ENCODE assay signal across 7 mouse cellular contexts in genomic region chr8:123042974-123043625, GRCm38 (mm10). TPM values are rescaled to one million over a fixed set of nuclear protein-coding genes. Genes with fewer than 3 reads are reported as not detected.
DNase-seq lines count a peak whose midpoint lies in the region; ATAC-seq and TF ChIP-seq lines count a peak whose summit lies in the region.

No protein-coding gene starts in this region.

- peaks cover 23% of the 10 kb centered on the region for H3K4me1 ChIP-seq in neural tube, embryonic 11.5 days (ENCODE audit: control insufficient read depth, insufficient read depth, low read length)
- peaks cover 17% of the 10 kb centered on the region for H3K4me1 ChIP-seq in forebrain, embryonic 11.5 days (replicated peaks; ENCODE audit: control insufficient read depth, insufficient read depth, low read length)
- peaks cover 17% of the 10 kb centered on the region for H3K4me1 ChIP-seq in limb, embryonic 14.5 days (ENCODE audit: control insufficient read depth, insufficient read depth, low read length)
- H3K4me1 ChIP-seq in stomach, embryonic 16.5 days (ENCODE audit: control insufficient read depth, insufficient read depth, low read length): peaks cover 25% of the 10 kb centered on the region

- ATAC-seq in neural tube, embryonic 11.5 days (ENCODE audit: insufficient read depth, low FRiP score, low TSS enrichment): no peak
- ATAC-seq in forebrain, embryonic 11.5 days (replicated peaks; ENCODE audit: low FRiP score): no peak
- ATAC-seq in limb, embryonic 14.5 days (ENCODE audit: low FRiP score, low read depth): no peak
- ATAC-seq in stomach, embryonic 16.5 days (ENCODE audit: insufficient read depth, low FRiP score): no peak

- no peak for TF ChIP-seq POLR2A in limb, embryonic 14.5 days (IDR thresholded peaks at IDR 0.05; ENCODE audit: borderline replicate concordance, extremely low read depth, insufficient read depth, insufficient read length)

- H3K9me3 ChIP-seq in neural tube, embryonic 11.5 days (ENCODE audit: control insufficient read depth, low read length): no peaks in the 10 kb centered on the region
- no peaks in the 10 kb centered on the region for H3K9me3 ChIP-seq in forebrain, embryonic 11.5 days (ENCODE audit: control insufficient read depth, low read length)
- H3K9me3 ChIP-seq in limb, embryonic 14.5 days (ENCODE audit: control insufficient read depth, low read length): no peaks in the 10 kb centered on the region
- H3K9me3 ChIP-seq in stomach, embryonic 16.5 days (replicated peaks; ENCODE audit: control insufficient read depth, low read length): no peaks in the 10 kb centered on the region

- peak overlapping the region; percentile 100 for H3K4me3 ChIP-seq in neural tube, embryonic 11.5 days (ENCODE audit: low read depth, low read length)
- peak overlapping the region; percentile 100 for H3K4me3 ChIP-seq in forebrain, embryonic 11.5 days (ENCODE audit: low read depth, low read length)
- H3K4me3 ChIP-seq in limb, embryonic 14.5 days (replicated peaks; ENCODE audit: low read length): peak overlapping the region; percentile 99
- peak overlapping the region; percentile 100 for H3K4me3 ChIP-seq in stomach, embryonic 16.5 days (replicated peaks; ENCODE audit: low read length)

- H3K36me3 ChIP-seq in neural tube, embryonic 11.5 days (ENCODE audit: control insufficient read depth, insufficient read depth, low read length): no peaks in the 10 kb centered on the region
- no peaks in the 10 kb centered on the region for H3K36me3 ChIP-seq in forebrain, embryonic 11.5 days (ENCODE audit: control insufficient read depth, insufficient read depth, low read length)
- 0 out of 2 replicates have a peak, but pooled peaks cover 2% of the 10 kb centered on the region for H3K36me3 ChIP-seq in limb, embryonic 14.5 days (ENCODE audit: control insufficient read depth, insufficient read depth, low read length)
- H3K36me3 ChIP-seq in stomach, embryonic 16.5 days (ENCODE audit: control insufficient read depth, insufficient read depth, low read length): no peaks in the 10 kb centered on the region

- H3K27me3 ChIP-seq in neural tube, embryonic 11.5 days (ENCODE audit: control insufficient read depth, insufficient read depth, low read length): no peaks in the 10 kb centered on the region
- no peaks in the 10 kb centered on the region for H3K27me3 ChIP-seq in forebrain, embryonic 11.5 days (ENCODE audit: control insufficient read depth, insufficient read depth, low read length)
- no peaks in the 10 kb centered on the region for H3K27me3 ChIP-seq in limb, embryonic 14.5 days (ENCODE audit: control insufficient read depth, insufficient read depth, low read length)
- H3K27me3 ChIP-seq in stomach, embryonic 16.5 days (ENCODE audit: control insufficient read depth, insufficient read depth, low read length): no peaks in the 10 kb centered on the region

- DNase-seq in neural tube, embryonic 11.5 days (ENCODE audit: low spot score): no peak
- DNase-seq in neural tube, embryonic 10.5 days (ENCODE audit: extremely low spot score, low spot score): no peak
- no peak for DNase-seq in forebrain, embryonic 11.5 days (ENCODE audit: low spot score)
- no peak for DNase-seq in limb, embryonic 14.5 days (ENCODE audit: low spot score)
- no peak for DNase-seq in cerebellum, adult 8-10 months
- no peak for DNase-seq in layer of hippocampus, postnatal 10 days (ENCODE audit: low spot score in 2 of 2)

- H3K9ac ChIP-seq in neural tube, embryonic 11.5 days (ENCODE audit: low read length): peak overlapping the region; percentile 94
- peak overlapping the region; percentile 85 for H3K9ac ChIP-seq in forebrain, embryonic 11.5 days (ENCODE audit: low read length)
- peak overlapping the region; percentile 90 for H3K9ac ChIP-seq in limb, embryonic 14.5 days (ENCODE audit: low read depth, low read length, severe bottlenecking)
- H3K9ac ChIP-seq in stomach, embryonic 16.5 days (ENCODE audit: low read length): peak overlapping the region; percentile 82

- 26% methylated on average over 22 of the region's 22 CpGs for WGBS in neural tube, embryonic 11.5 days
- 26% methylated on average over 22 of the region's 22 CpGs for WGBS in forebrain, embryonic 11.5 days
- WGBS in limb, embryonic 14.5 days: 19% methylated on average over 22 of the region's 22 CpGs
- 15% methylated on average over 22 of the region's 22 CpGs for WGBS in stomach, embryonic 16.5 days

- peak overlapping the region; percentile 96 for H3K27ac ChIP-seq in neural tube, embryonic 11.5 days (ENCODE audit: low read depth, low read length)
- peak overlapping the region; percentile 93 for H3K27ac ChIP-seq in forebrain, embryonic 11.5 days (ENCODE audit: low read depth, low read length)
- peak overlapping the region; percentile 98 for H3K27ac ChIP-seq in limb, embryonic 14.5 days (replicated peaks; ENCODE audit: low read depth, low read length)
- peak overlapping the region; percentile 98 for H3K27ac ChIP-seq in stomach, embryonic 16.5 days (ENCODE audit: low read length)

- peak overlapping the region; percentile 76 for H3K4me2 ChIP-seq in neural tube, embryonic 11.5 days (ENCODE audit: low read depth)
- H3K4me2 ChIP-seq in forebrain, embryonic 11.5 days (ENCODE audit: low read depth, low read length, severe bottlenecking): peak overlapping the region; percentile 78
- H3K4me2 ChIP-seq in limb, embryonic 14.5 days (replicated peaks; ENCODE audit: low read depth, low read length, severe bottlenecking): peak overlapping the region; percentile 71
- peak overlapping the region; percentile 60 for H3K4me2 ChIP-seq in stomach, embryonic 16.5 days (ENCODE audit: low read depth, low read length)

RNA-seq across cellular contexts. Expression of gene Ankrd11, which starts 1.0 kb away (rescaled TPM):
- 83.2 and 88.3 TPM in 2 replicates for polyA plus RNA-seq in neural tube, embryonic 11.5 days (2014; fragmentation: Nextera tagmentation; extraction: Ambion mirVana)
- polyA plus RNA-seq in forebrain, embryonic 11.5 days (2014; fragmentation: Nextera tagmentation; extraction: Ambion mirVana): 94.4 and 95.0 TPM in 2 replicates
- polyA plus RNA-seq in limb, embryonic 14.5 days (2012; rRNA removed): 65.3 and 71.3 TPM in 2 replicates
- polyA plus RNA-seq in limb, embryonic 14.5 days (2014; fragmentation: Nextera tagmentation; extraction: Ambion mirVana): 83.7 and 102 TPM in 2 replicates
- polyA plus RNA-seq in stomach, embryonic 16.5 days (2015; fragmentation: Nextera tagmentation; extraction: Ambion mirVana): 23.1 and 24.6 TPM in 2 replicates
- 100 to 1,000 TPM; 147 to 160 TPM for total RNA-seq in layer of hippocampus, postnatal 10 days (2021)

RNA-seq across cellular contexts. Expression of gene Spg7, which starts 19.6 kb away (rescaled TPM):
- 45.3 and 47.7 TPM in 2 replicates for polyA plus RNA-seq in neural tube, embryonic 11.5 days (2014; fragmentation: Nextera tagmentation; extraction: Ambion mirVana)
- 43.5 and 52.6 TPM in 2 replicates for polyA plus RNA-seq in forebrain, embryonic 11.5 days (2014; fragmentation: Nextera tagmentation; extraction: Ambion mirVana)
- 88.7 and 90.0 TPM in 2 replicates for polyA plus RNA-seq in limb, embryonic 14.5 days (2012; rRNA removed)
- polyA plus RNA-seq in limb, embryonic 14.5 days (2014; fragmentation: Nextera tagmentation; extraction: Ambion mirVana): 34.8 and 37.5 TPM in 2 replicates
- 43.0 and 44.8 TPM in 2 replicates for polyA plus RNA-seq in stomach, embryonic 16.5 days (2015; fragmentation: Nextera tagmentation; extraction: Ambion mirVana)
- total RNA-seq in layer of hippocampus, postnatal 10 days (2021): 10 to 100 TPM; 65.8 to 75.5 TPM

RNA-seq across cellular contexts. Expression of gene Rpl13, which starts 59.0 kb away (rescaled TPM):
- polyA plus RNA-seq in neural tube, embryonic 11.5 days (2014; fragmentation: Nextera tagmentation; extraction: Ambion mirVana): 1,194 and 1,271 TPM in 2 replicates
- polyA plus RNA-seq in forebrain, embryonic 11.5 days (2014; fragmentation: Nextera tagmentation; extraction: Ambion mirVana): 1,219 and 1,311 TPM in 2 replicates
- polyA plus RNA-seq in limb, embryonic 14.5 days (2012; rRNA removed): 2,823 and 3,226 TPM in 2 replicates
- polyA plus RNA-seq in limb, embryonic 14.5 days (2014; fragmentation: Nextera tagmentation; extraction: Ambion mirVana): 1,836 and 1,953 TPM in 2 replicates
- polyA plus RNA-seq in stomach, embryonic 16.5 days (2015; fragmentation: Nextera tagmentation; extraction: Ambion mirVana): 1,046 and 1,463 TPM in 2 replicates
- 100 to 1,000 TPM; 474 to 547 TPM for total RNA-seq in layer of hippocampus, postnatal 10 days (2021)
